Mouse (Mus musculus): Measurements from ENCODE around the gene Prokr2. TPM values are rescaled to one million over a fixed set of nuclear protein-coding genes. Genes with fewer than 3 reads are reported as not detected.

Gene Prokr2
- polyA plus RNA-seq, 1 experiment from 2014 or later: 1.0 TPM

DNA sequence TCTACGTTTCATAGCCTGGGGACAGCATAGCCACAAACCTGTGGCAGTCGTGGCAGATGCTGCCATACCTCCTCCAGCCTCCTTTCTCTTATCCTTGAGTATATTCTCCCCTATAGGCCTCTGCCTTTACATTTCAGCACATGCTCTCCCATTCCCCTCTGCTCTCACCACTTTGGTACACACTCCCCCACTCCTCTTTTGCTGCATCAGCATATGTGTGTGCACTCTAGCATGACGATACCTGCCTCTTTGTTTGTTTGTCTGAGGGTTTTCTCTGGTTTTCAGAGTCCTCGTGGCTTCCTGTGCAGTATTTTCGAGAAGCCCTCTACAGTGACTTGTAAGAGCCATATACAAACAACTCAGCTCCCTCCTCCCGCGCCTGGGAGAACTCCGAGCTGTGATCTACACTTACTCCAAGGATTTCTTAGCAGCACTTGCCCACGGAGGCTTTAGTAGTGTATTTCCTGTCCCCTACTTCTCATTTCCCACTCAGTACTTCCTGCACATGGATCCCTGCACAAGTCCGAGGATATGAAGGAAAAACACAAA is 6.6 kb downstream of the Prokr2 start:
- H3K9ac ChIP-seq (ENCODE audit: low read length): no peak overlapping the region
- H3K27ac ChIP-seq (replicated peaks in 1 of 2; ENCODE audit: control insufficient read depth in 1 of 2, insufficient read depth in 1 of 2, low read depth in 2 of 2, low read length in 2 of 2): no peak overlapping the region
- H3K4me3 ChIP-seq (ENCODE audit: control insufficient read depth in 1 of 2, insufficient read depth in 1 of 2, low read depth in 1 of 2, low read length in 2 of 2): no peak overlapping the region
- 61% methylated on average over 10 of the region's 10 CpGs for WGBS
- H3K4me2 ChIP-seq (ENCODE audit: low read length): no peak overlapping the region
- H3K9me3 ChIP-seq (ENCODE audit: control insufficient read depth, low read length): no peaks in the 10 kb centered on the region
- peaks cover 9% of the 10 kb centered on the region for H3K27me3 ChIP-seq (ENCODE audit: control insufficient read depth, insufficient read depth, low read length)
- H3K36me3 ChIP-seq (ENCODE audit: control insufficient read depth, insufficient read depth, low read length): no peaks in the 10 kb centered on the region
- no peak for ATAC-seq (ENCODE audit: insufficient number of reproducible peaks, insufficient read depth, low FRiP score, low read depth)
- no peaks in the 10 kb centered on the region; a peak in 1 of 4 replicates for H3K4me1 ChIP-seq (ENCODE audit: control insufficient read depth in 2 of 2, insufficient read depth in 2 of 2, low read length in 2 of 2)

- no peak for ATAC-seq (ENCODE audit: insufficient number of reproducible peaks, insufficient read depth, low FRiP score, low read depth)
- no peak overlapping the region for H3K4me2 ChIP-seq (ENCODE audit: low read length)
- H3K9ac ChIP-seq (ENCODE audit: low read length): no peak overlapping the region
- no peak overlapping the region for H3K27ac ChIP-seq (replicated peaks in 1 of 2; ENCODE audit: control insufficient read depth in 1 of 2, insufficient read depth in 1 of 2, low read depth in 2 of 2, low read length in 2 of 2)
- no peaks in the 10 kb centered on the region for H3K27me3 ChIP-seq (ENCODE audit: control insufficient read depth, insufficient read depth, low read length)
- H3K4me3 ChIP-seq (ENCODE audit: control insufficient read depth in 1 of 2, insufficient read depth in 1 of 2, low read depth in 1 of 2, low read length in 2 of 2): no peak overlapping the region
- 71% methylated on average over 2 of the region's 2 CpGs for WGBS
- H3K9me3 ChIP-seq (ENCODE audit: control insufficient read depth, low read length): no peaks in the 10 kb centered on the region
- no peaks in the 10 kb centered on the region; a peak in 1 of 4 replicates for H3K4me1 ChIP-seq (ENCODE audit: control insufficient read depth in 2 of 2, insufficient read depth in 2 of 2, low read length in 2 of 2)
- H3K36me3 ChIP-seq (ENCODE audit: control insufficient read depth, insufficient read depth, low read length): no peaks in the 10 kb centered on the region
Measured at GRCm38 (mm10) chr2:132377436-132377835, 7.8 kb downstream of the Prokr2 start.

GRCm38 (mm10) chr2:132375721-132376120 is 9.5 kb downstream of the Prokr2 start:
- no peak for ATAC-seq (ENCODE audit: insufficient number of reproducible peaks, insufficient read depth, low FRiP score, low read depth)
- no peaks in the 10 kb centered on the region for H3K27me3 ChIP-seq (ENCODE audit: control insufficient read depth, insufficient read depth, low read length)

GRCm38 (mm10) chr2:132375135-132375534 is 10.1 kb downstream of the Prokr2 start:
- Histone ChIP-seq H3K4me2 (ENCODE audit: low read length) (no peak overlapping the region), H3K36me3 (ENCODE audit: control insufficient read depth, insufficient read depth, low read length) (no peaks in the 10 kb centered on the region), H3K9ac (ENCODE audit: low read length) (no peak overlapping the region), H3K27ac (replicated peaks in 1 of 2; ENCODE audit: control insufficient read depth in 1 of 2, insufficient read depth in 1 of 2, low read depth in 2 of 2, low read length in 2 of 2) (no peak overlapping the region), H3K27me3 (ENCODE audit: control insufficient read depth, insufficient read depth, low read length) (no peaks in the 10 kb centered on the region), H3K4me1 (ENCODE audit: control insufficient read depth in 2 of 2, insufficient read depth in 2 of 2, low read length in 2 of 2) (no peaks in the 10 kb centered on the region; a peak in 1 of 4 replicates), H3K9me3 (ENCODE audit: control insufficient read depth, low read length) (no peaks in the 10 kb centered on the region), H3K4me3 (ENCODE audit: control insufficient read depth in 1 of 2, insufficient read depth in 1 of 2, low read depth in 1 of 2, low read length in 2 of 2) (no peak overlapping the region)
- no peak for ATAC-seq (ENCODE audit: insufficient number of reproducible peaks, insufficient read depth, low FRiP score, low read depth)
- 65% methylated on average over 9 of the region's 9 CpGs for WGBS

More at GRCm38 (mm10) chr2:132375721-132376120, 9.5 kb downstream of the Prokr2 start:
- H3K27ac ChIP-seq (replicated peaks in 1 of 2; ENCODE audit: control insufficient read depth in 1 of 2, insufficient read depth in 1 of 2, low read depth in 2 of 2, low read length in 2 of 2): no peak overlapping the region
- H3K9me3 ChIP-seq (ENCODE audit: control insufficient read depth, low read length): no peaks in the 10 kb centered on the region
- 69% methylated on average over 3 of the region's 3 CpGs for WGBS
- no peak overlapping the region for H3K4me2 ChIP-seq (ENCODE audit: low read length)
- H3K4me3 ChIP-seq (ENCODE audit: control insufficient read depth in 1 of 2, insufficient read depth in 1 of 2, low read depth in 1 of 2, low read length in 2 of 2): no peak overlapping the region
- no peaks in the 10 kb centered on the region for H3K36me3 ChIP-seq (ENCODE audit: control insufficient read depth, insufficient read depth, low read length)
- no peak overlapping the region for H3K9ac ChIP-seq (ENCODE audit: low read length)
- H3K4me1 ChIP-seq (ENCODE audit: control insufficient read depth in 2 of 2, insufficient read depth in 2 of 2, low read length in 2 of 2): no peaks in the 10 kb centered on the region; a peak in 1 of 4 replicates

GRCm38 (mm10) chr2:132373748-132374147 is 11.5 kb downstream of the Prokr2 start:
- no peaks in the 10 kb centered on the region; a peak in 1 of 4 replicates for H3K4me1 ChIP-seq (ENCODE audit: control insufficient read depth in 2 of 2, insufficient read depth in 2 of 2, low read length in 2 of 2)
- H3K4me2 ChIP-seq (ENCODE audit: low read length): no peak overlapping the region
- no peaks in the 10 kb centered on the region for H3K36me3 ChIP-seq (ENCODE audit: control insufficient read depth, insufficient read depth, low read length)
- ATAC-seq (ENCODE audit: insufficient number of reproducible peaks, insufficient read depth, low FRiP score, low read depth): no peak
- H3K27me3 ChIP-seq (ENCODE audit: control insufficient read depth, insufficient read depth, low read length): no peaks in the 10 kb centered on the region
- no peak overlapping the region for H3K4me3 ChIP-seq (ENCODE audit: control insufficient read depth in 1 of 2, insufficient read depth in 1 of 2, low read depth in 1 of 2, low read length in 2 of 2)
- H3K27ac ChIP-seq (replicated peaks in 1 of 2; ENCODE audit: control insufficient read depth in 1 of 2, insufficient read depth in 1 of 2, low read depth in 2 of 2, low read length in 2 of 2): no peak overlapping the region
- no peaks in the 10 kb centered on the region for H3K9me3 ChIP-seq (ENCODE audit: control insufficient read depth, low read length)
- WGBS: 83% methylated on average over 17 of the region's 17 CpGs
- no peak overlapping the region for H3K9ac ChIP-seq (ENCODE audit: low read length)

- H3K27ac ChIP-seq (replicated peaks in 1 of 2; ENCODE audit: control insufficient read depth in 1 of 2, insufficient read depth in 1 of 2, low read depth in 2 of 2, low read length in 2 of 2): no peak overlapping the region
- H3K27me3 ChIP-seq (ENCODE audit: control insufficient read depth, insufficient read depth, low read length): no peaks in the 10 kb centered on the region
- H3K4me1 ChIP-seq (ENCODE audit: control insufficient read depth in 2 of 2, insufficient read depth in 2 of 2, low read length in 2 of 2): no peaks in the 10 kb centered on the region
- no peak overlapping the region for H3K9ac ChIP-seq (ENCODE audit: low read length)
- no peaks in the 10 kb centered on the region for H3K9me3 ChIP-seq (ENCODE audit: control insufficient read depth, low read length)
- H3K36me3 ChIP-seq (ENCODE audit: control insufficient read depth, insufficient read depth, low read length): no peaks in the 10 kb centered on the region
- no peak overlapping the region for H3K4me3 ChIP-seq (ENCODE audit: control insufficient read depth in 1 of 2, insufficient read depth in 1 of 2, low read depth in 1 of 2, low read length in 2 of 2)
- H3K4me2 ChIP-seq (ENCODE audit: low read length): no peak overlapping the region
- 65% methylated on average over 3 of the region's 3 CpGs for WGBS
- no peak for ATAC-seq (ENCODE audit: insufficient number of reproducible peaks, insufficient read depth, low FRiP score, low read depth)
Measured at GRCm38 (mm10) chr2:132368433-132368832, 16.8 kb downstream of the Prokr2 start.

DNA sequence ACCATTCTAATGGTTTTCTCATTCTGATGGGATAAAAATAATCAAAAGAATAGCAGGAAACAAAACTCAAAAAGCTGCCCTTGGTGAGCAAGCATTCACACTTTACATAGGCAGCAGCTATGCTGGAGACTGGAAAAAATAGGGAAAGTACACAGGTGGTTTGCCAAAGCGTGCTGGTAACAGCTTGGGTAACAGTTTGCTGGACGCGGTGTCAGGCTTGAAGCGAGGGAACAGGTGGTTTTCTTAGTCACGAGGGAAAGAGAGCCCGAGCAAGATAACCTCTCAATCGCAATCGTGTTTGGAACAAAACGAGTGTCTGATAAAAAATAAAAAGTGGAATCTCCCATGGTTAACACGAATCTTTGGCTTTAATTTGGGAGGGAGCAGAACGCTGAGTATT is 41.4 kb downstream of the Prokr2 start:
- Histone ChIP-seq H3K4me3 (ENCODE audit: control insufficient read depth in 1 of 2, insufficient read depth in 1 of 2, low read depth in 1 of 2, low read length in 2 of 2) (no peak overlapping the region), H3K27me3 (ENCODE audit: control insufficient read depth, insufficient read depth, low read length) (no peaks in the 10 kb centered on the region), H3K27ac (replicated peaks in 1 of 2; ENCODE audit: control insufficient read depth in 1 of 2, insufficient read depth in 1 of 2, low read depth in 2 of 2, low read length in 2 of 2) (no peak overlapping the region), H3K9me3 (ENCODE audit: control insufficient read depth, low read length) (no peaks in the 10 kb centered on the region), H3K4me1 (ENCODE audit: control insufficient read depth in 2 of 2, insufficient read depth in 2 of 2, low read length in 2 of 2) (no peaks in the 10 kb centered on the region), H3K9ac (ENCODE audit: low read length) (no peak overlapping the region), H3K4me2 (ENCODE audit: low read length) (no peak overlapping the region), H3K36me3 (ENCODE audit: control insufficient read depth, insufficient read depth, low read length) (no peaks in the 10 kb centered on the region)
- 67% methylated on average over 11 of the region's 11 CpGs for WGBS
- ATAC-seq (ENCODE audit: insufficient number of reproducible peaks, insufficient read depth, low FRiP score, low read depth): no peak

GRCm38 (mm10) chr2:132341293-132341692 is 44.0 kb downstream of the Prokr2 start:
- Histone ChIP-seq H3K4me2 (ENCODE audit: low read length) (no peak overlapping the region), H3K9ac (ENCODE audit: low read length) (no peak overlapping the region), H3K27me3 (ENCODE audit: control insufficient read depth, insufficient read depth, low read length) (no peaks in the 10 kb centered on the region), H3K27ac (replicated peaks in 1 of 2; ENCODE audit: control insufficient read depth in 1 of 2, insufficient read depth in 1 of 2, low read depth in 2 of 2, low read length in 2 of 2) (0 out of 4 replicates have a peak overlapping the region, but pooled peaks of 1 of the 2 experiments have one; percentile 35), H3K4me3 (ENCODE audit: control insufficient read depth in 1 of 2, insufficient read depth in 1 of 2, low read depth in 1 of 2, low read length in 2 of 2) (no peak overlapping the region), H3K36me3 (ENCODE audit: control insufficient read depth, insufficient read depth, low read length) (no peaks in the 10 kb centered on the region), H3K4me1 (ENCODE audit: control insufficient read depth in 2 of 2, insufficient read depth in 2 of 2, low read length in 2 of 2) (no peaks in the 10 kb centered on the region), H3K9me3 (ENCODE audit: control insufficient read depth, low read length) (no peaks in the 10 kb centered on the region)
- 66% methylated on average over 3 of the region's 3 CpGs for WGBS
- ATAC-seq (ENCODE audit: insufficient number of reproducible peaks, insufficient read depth, low FRiP score, low read depth): no peak
